In genomic region chr10:57448051-57448716, GRCm38 (mm10) we compare ENCODE assay signal across 8 mouse cellular contexts. TPM values are rescaled to one million over a fixed set of nuclear protein-coding genes. Genes with fewer than 3 reads are reported as not detected.
DNase-seq lines count a peak whose midpoint lies in the region; ATAC-seq and TF ChIP-seq lines count a peak whose summit lies in the region.

No protein-coding gene starts in this region.

- peak; percentile 76 for DNase-seq in Muller cell, postnatal 12 days (ENCODE audit: inconsistent ontology term)
- peak; percentile 63 to 74 for DNase-seq in cerebellum, adult 2 months
- DNase-seq in forebrain, postnatal 0 days: peak; percentile 90
- DNase-seq in layer of hippocampus, adult 9-11 months: peak; percentile 74
- peak; percentile 46 for DNase-seq in retina, adult 2 months (ENCODE audit: low read depth, low spot score)
- DNase-seq in thymus, postnatal 4 days: peak; percentile 90

- TF ChIP-seq CTCF in cerebellum, adult 2 months (IDR thresholded peaks at IDR 0.05; ENCODE audit: borderline replicate concordance, insufficient read depth, low read depth, low read length): peak; percentile 81
- TF ChIP-seq CTCF in forebrain, postnatal 0 days (IDR thresholded peaks at IDR 0.05; ENCODE audit: low read depth): peak; percentile 82

- H3K4me1 ChIP-seq in cerebellum, adult 2 months (ENCODE audit: control insufficient read depth, insufficient read depth, low read length): no peaks in the 10 kb centered on the region
- no peaks in the 10 kb centered on the region for H3K4me1 ChIP-seq in forebrain, postnatal 0 days (ENCODE audit: insufficient read depth)
- H3K4me1 ChIP-seq in hindbrain, embryonic 12.5 days: no peaks in the 10 kb centered on the region
- no peaks in the 10 kb centered on the region for H3K4me1 ChIP-seq in lung, embryonic 16.5 days (replicated peaks; ENCODE audit: control insufficient read depth, insufficient read depth, low read length)

- no peak for TF ChIP-seq POLR2A in cerebellum, adult 2 months (IDR thresholded peaks at IDR 0.05; ENCODE audit: borderline replicate concordance, insufficient read depth, low read length)

- H3K36me3 ChIP-seq in forebrain, postnatal 0 days (ENCODE audit: insufficient read depth): no peaks in the 10 kb centered on the region
- H3K36me3 ChIP-seq in hindbrain, embryonic 12.5 days: no peaks in the 10 kb centered on the region
- no peaks in the 10 kb centered on the region for H3K36me3 ChIP-seq in lung, embryonic 16.5 days (ENCODE audit: control insufficient read depth, insufficient read depth, low read length)

- H3K9me3 ChIP-seq in forebrain, postnatal 0 days (ENCODE audit: low read length): no peaks in the 10 kb centered on the region
- no peaks in the 10 kb centered on the region for H3K9me3 ChIP-seq in hindbrain, embryonic 12.5 days (replicated peaks)
- no peaks in the 10 kb centered on the region for H3K9me3 ChIP-seq in lung, embryonic 16.5 days (ENCODE audit: control insufficient read depth, low read length)

- no peak overlapping the region for H3K27ac ChIP-seq in cerebellum, adult 2 months (ENCODE audit: insufficient read depth, low read length)
- H3K27ac ChIP-seq in forebrain, postnatal 0 days (ENCODE audit: low read depth, low read length): no peak overlapping the region
- no peak overlapping the region for H3K27ac ChIP-seq in hindbrain, embryonic 12.5 days
- H3K27ac ChIP-seq in lung, embryonic 16.5 days (ENCODE audit: low read length): no peak overlapping the region

- peak overlapping the region; percentile 43 for H3K4me3 ChIP-seq in cerebellum, adult 2 months (replicated peaks; ENCODE audit: insufficient read depth, low read depth, low read length)
- peak overlapping the region; percentile 4; the same call in 1 of the 2 replicates for H3K4me3 ChIP-seq in forebrain, postnatal 0 days (ENCODE audit: low read depth, low read length)
- H3K4me3 ChIP-seq in hindbrain, embryonic 12.5 days: peak overlapping the region; percentile 21
- peak overlapping the region; percentile 17 for H3K4me3 ChIP-seq in lung, embryonic 16.5 days (ENCODE audit: low read length)

- WGBS in cerebellum, adult 2 months: 5% methylated on average over 19 of the region's 19 CpGs
- 5% methylated on average over 19 of the region's 19 CpGs for WGBS in forebrain, postnatal 0 days
- WGBS in hindbrain, embryonic 12.5 days: 5% methylated on average over 19 of the region's 19 CpGs
- 3% methylated on average over 19 of the region's 19 CpGs for WGBS in lung, embryonic 16.5 days

- no peaks in the 10 kb centered on the region for H3K27me3 ChIP-seq in cerebellum, adult 2 months (ENCODE audit: control insufficient read depth, insufficient read depth, low read length)
- no peaks in the 10 kb centered on the region for H3K27me3 ChIP-seq in forebrain, postnatal 0 days (ENCODE audit: insufficient read depth, low read length)
- H3K27me3 ChIP-seq in hindbrain, embryonic 12.5 days: no peaks in the 10 kb centered on the region
- no peaks in the 10 kb centered on the region for H3K27me3 ChIP-seq in lung, embryonic 16.5 days (ENCODE audit: control insufficient read depth, insufficient read depth, low read depth, low read length)

- no peak overlapping the region for H3K9ac ChIP-seq in forebrain, postnatal 0 days
- H3K9ac ChIP-seq in hindbrain, embryonic 12.5 days: no peak overlapping the region
- H3K9ac ChIP-seq in lung, embryonic 16.5 days (ENCODE audit: low read length): no peak overlapping the region

- peak overlapping the region; percentile 9; the same call in 1 of the 2 replicates for H3K4me2 ChIP-seq in forebrain, postnatal 0 days (ENCODE audit: low read depth)
- H3K4me2 ChIP-seq in hindbrain, embryonic 12.5 days (replicated peaks): peak overlapping the region; percentile 40
- H3K4me2 ChIP-seq in lung, embryonic 16.5 days (ENCODE audit: low read depth, low read length): no peak overlapping the region; the same call in 1 of the 2 replicates

- ATAC-seq in forebrain, postnatal 0 days: peak; percentile 76; the same call in 1 of the 2 replicates
- ATAC-seq in hindbrain, embryonic 12.5 days (ENCODE audit: low FRiP score): peak; percentile 60; the same call in 1 of the 2 replicates
- no peak for ATAC-seq in lung, embryonic 16.5 days (ENCODE audit: low read depth)

RNA-seq across cellular contexts. Expression of gene Hsf2, which starts 38.0 kb away (rescaled TPM):
- 22.8 and 23.4 TPM in 2 replicates for polyA plus RNA-seq in cerebellum, adult 2 months (2012; rRNA removed)
- 48.0 and 57.7 TPM in 2 replicates for total RNA-seq in forebrain, postnatal 0 days (2014; rRNA removed)
- polyA plus RNA-seq in forebrain, postnatal 0 days (2015; fragmentation: Nextera tagmentation; extraction: Ambion mirVana): 44.6 and 47.9 TPM in 2 replicates
- 69.7 and 73.1 TPM in 2 replicates for polyA plus RNA-seq in hindbrain, embryonic 12.5 days (2016; fragmentation: Nextera tagmentation; extraction: Ambion mirVana)
- polyA plus RNA-seq in lung, embryonic 16.5 days (2015; fragmentation: Nextera tagmentation; extraction: Ambion mirVana): 20.5 and 25.3 TPM in 2 replicates
